Mouse (Mus musculus): Measurements from ENCODE around the gene Ctnnbl1.

Gene Ctnnbl1

GRCm38 (mm10) chr2:157873691-157874090 is 136.5 kb downstream of the Ctnnbl1 start:
- no peak for DNase-seq (ENCODE audit: low read depth, low spot score)

GRCm38 (mm10) chr2:157875111-157875510 is 137.9 kb downstream of the Ctnnbl1 start:
- no peak for DNase-seq (ENCODE audit: low read depth, low spot score)

- DNase-seq (ENCODE audit: low read depth, low spot score), result no peak
These were observed 140.2 kb downstream of the Ctnnbl1 start for GRCm38 (mm10) chr2:157877394-157877793.

GRCm38 (mm10) chr2:157877967-157878366 is 140.8 kb downstream of the Ctnnbl1 start:
- no peak for DNase-seq (ENCODE audit: low read depth, low spot score)

- no peak for DNase-seq (ENCODE audit: low read depth, low spot score)
These were observed 144.7 kb downstream of the Ctnnbl1 start for GRCm38 (mm10) chr2:157881939-157882338.

GRCm38 (mm10) chr2:157887275-157888025 is 150.2 kb downstream of the Ctnnbl1 start:
- no peak for DNase-seq (ENCODE audit: low read depth, low spot score)

GRCm38 (mm10) chr2:157891166-157891565 is 154.0 kb downstream of the Ctnnbl1 start:
- DNase-seq (ENCODE audit: low read depth, low spot score), result no peak

- DNase-seq (ENCODE audit: low read depth, low spot score), result no peak
These were observed 159.9 kb downstream of the Ctnnbl1 start for GRCm38 (mm10) chr2:157897131-157897530.

- peak; percentile 24 for DNase-seq (ENCODE audit: low read depth, low spot score)
These were observed 176.0 kb downstream of the Ctnnbl1 start for GRCm38 (mm10) chr2:157913204-157913636.

GRCm38 (mm10) chr2:157913705-157914104 is 176.5 kb downstream of the Ctnnbl1 start:
- DNase-seq (ENCODE audit: low read depth, low spot score), result no peak

GRCm38 (mm10) chr2:157914105-157914764 is 177.0 kb downstream of the Ctnnbl1 start, which contains the start of gene Vstm2l:
TSS of gene Vstm2l (plus strand) at chr2:157914653.
- DNase-seq (ENCODE audit: low read depth, low spot score), result no peak

- DNase-seq (ENCODE audit: low read depth, low spot score), result no peak
These were observed 177.8 kb downstream of the Ctnnbl1 start for GRCm38 (mm10) chr2:157914889-157915517.

GRCm38 (mm10) chr2:157918529-157918928 is 181.3 kb downstream of the Ctnnbl1 start:
- DNase-seq (ENCODE audit: low read depth, low spot score), result no peak

- no peak for DNase-seq (ENCODE audit: low read depth, low spot score)
These were observed 184.3 kb downstream of the Ctnnbl1 start for GRCm38 (mm10) chr2:157921551-157921950.

- DNase-seq (ENCODE audit: low read depth, low spot score), result no peak
These were observed 186.2 kb downstream of the Ctnnbl1 start for GRCm38 (mm10) chr2:157923406-157923805.

- DNase-seq (ENCODE audit: low read depth, low spot score), result no peak
These were observed 187.3 kb downstream of the Ctnnbl1 start for GRCm38 (mm10) chr2:157924504-157924903.

- no peak for DNase-seq (ENCODE audit: low read depth, low spot score)
These were observed 189.3 kb downstream of the Ctnnbl1 start for GRCm38 (mm10) chr2:157926502-157926901.

GRCm38 (mm10) chr2:157926927-157927326 is 189.7 kb downstream of the Ctnnbl1 start:
- no peak for DNase-seq (ENCODE audit: low read depth, low spot score)

GRCm38 (mm10) chr2:157927397-157927796 is 190.2 kb downstream of the Ctnnbl1 start:
- no peak for DNase-seq (ENCODE audit: low read depth, low spot score)

GRCm38 (mm10) chr2:157927815-157928214 is 190.6 kb downstream of the Ctnnbl1 start:
- no peak for DNase-seq (ENCODE audit: low read depth, low spot score)

GRCm38 (mm10) chr2:157932655-157933054 is 195.5 kb downstream of the Ctnnbl1 start:
- DNase-seq (ENCODE audit: low read depth, low spot score), result no peak

GRCm38 (mm10) chr2:157935444-157936171 is 198.4 kb downstream of the Ctnnbl1 start:
- DNase-seq (ENCODE audit: low read depth, low spot score), result no peak

Measured in c-Kit-negative CD71-positive TER-119-positive erythroid progenitor cells, embryonic 14.5 days (primary cell).